Mouse (Mus musculus): ENCODE results near the gene Kiz. TPM values are rescaled to one million over a fixed set of nuclear protein-coding genes. Genes with fewer than 3 reads are reported as not detected.

The Kiz gene
- polyA plus RNA-seq, 1 experiment = 20.6 TPM

- DNase-seq = no peak
- Histone ChIP-seq H3K4me3 (replicated peaks; ENCODE audit: insufficient read depth, low read depth, low read length) (no peak overlapping the region), H3K4me1 (ENCODE audit: control insufficient read depth, insufficient read depth, low read length) (peaks cover 8% of the 10 kb centered on the region), H3K27me3 (ENCODE audit: control insufficient read depth, insufficient read depth, low read length) (no peaks in the 10 kb centered on the region), H3K27ac (ENCODE audit: insufficient read depth, low read length) (no peak overlapping the region)
- WGBS = 87% methylated on average over 3 of the region's 3 CpGs
- no peak for TF ChIP-seq CTCF (IDR thresholded peaks at IDR 0.05; ENCODE audit: borderline replicate concordance, insufficient read depth, low read depth, low read length)
- no peak for TF ChIP-seq POLR2A (IDR thresholded peaks at IDR 0.05; ENCODE audit: borderline replicate concordance, insufficient read depth, low read length)
Observed at GRCm38 (mm10) chr2:146872697-146873096, 17.0 kb downstream of the Kiz start.

GRCm38 (mm10) chr2:146873881-146874441 lies 18.3 kb downstream of the Kiz start:
- no peaks in the 10 kb centered on the region for H3K27me3 ChIP-seq (ENCODE audit: control insufficient read depth, insufficient read depth, low read length)
- TF ChIP-seq POLR2A (IDR thresholded peaks at IDR 0.05; ENCODE audit: borderline replicate concordance, insufficient read depth, low read length) (no peak), CTCF (IDR thresholded peaks at IDR 0.05; ENCODE audit: borderline replicate concordance, insufficient read depth, low read depth, low read length) (no peak)
- WGBS = 36% methylated on average over 7 of the region's 7 CpGs
- peak in 1 of 2 experiments; percentile 28 for DNase-seq
- H3K4me1 ChIP-seq (ENCODE audit: control insufficient read depth, insufficient read depth, low read length) = peaks cover 8% of the 10 kb centered on the region
- no peak overlapping the region for H3K27ac ChIP-seq (ENCODE audit: insufficient read depth, low read length)
- no peak overlapping the region for H3K4me3 ChIP-seq (replicated peaks; ENCODE audit: insufficient read depth, low read depth, low read length)

GRCm38 (mm10) chr2:146877423-146878098 lies 21.9 kb downstream of the Kiz start:
- WGBS = 55% methylated on average over 1 of the region's 1 CpGs
- Histone ChIP-seq H3K4me1 (ENCODE audit: control insufficient read depth, insufficient read depth, low read length) (peaks cover 8% of the 10 kb centered on the region), H3K27me3 (ENCODE audit: control insufficient read depth, insufficient read depth, low read length) (no peaks in the 10 kb centered on the region), H3K27ac (ENCODE audit: insufficient read depth, low read length) (no peak overlapping the region), H3K4me3 (replicated peaks; ENCODE audit: insufficient read depth, low read depth, low read length) (no peak overlapping the region)
- TF ChIP-seq POLR2A (IDR thresholded peaks at IDR 0.05; ENCODE audit: borderline replicate concordance, insufficient read depth, low read length) (no peak), CTCF (IDR thresholded peaks at IDR 0.05; ENCODE audit: borderline replicate concordance, insufficient read depth, low read depth, low read length) (no peak)
- DNase-seq = no peak

- WGBS = 97% methylated on average over 4 of the region's 4 CpGs
- DNase-seq = no peak
- TF ChIP-seq CTCF (IDR thresholded peaks at IDR 0.05; ENCODE audit: borderline replicate concordance, insufficient read depth, low read depth, low read length) (no peak), POLR2A (IDR thresholded peaks at IDR 0.05; ENCODE audit: borderline replicate concordance, insufficient read depth, low read length) (no peak)
- H3K27me3 ChIP-seq (ENCODE audit: control insufficient read depth, insufficient read depth, low read length) = no peaks in the 10 kb centered on the region
- no peak overlapping the region for H3K27ac ChIP-seq (ENCODE audit: insufficient read depth, low read length)
- no peaks in the 10 kb centered on the region for H3K4me1 ChIP-seq (ENCODE audit: control insufficient read depth, insufficient read depth, low read length)
- no peak overlapping the region for H3K4me3 ChIP-seq (replicated peaks; ENCODE audit: insufficient read depth, low read depth, low read length)
Observed at GRCm38 (mm10) chr2:146881623-146882022, 26.0 kb downstream of the Kiz start.

- Histone ChIP-seq H3K4me3 (replicated peaks; ENCODE audit: insufficient read depth, low read depth, low read length) (no peak overlapping the region), H3K27me3 (ENCODE audit: control insufficient read depth, insufficient read depth, low read length) (no peaks in the 10 kb centered on the region), H3K4me1 (ENCODE audit: control insufficient read depth, insufficient read depth, low read length) (no peaks in the 10 kb centered on the region), H3K27ac (ENCODE audit: insufficient read depth, low read length) (no peak overlapping the region)
- WGBS = 49% methylated on average over 8 of the region's 8 CpGs
- DNase-seq = no peak
- TF ChIP-seq CTCF (IDR thresholded peaks at IDR 0.05; ENCODE audit: borderline replicate concordance, insufficient read depth, low read depth, low read length) (no peak), POLR2A (IDR thresholded peaks at IDR 0.05; ENCODE audit: borderline replicate concordance, insufficient read depth, low read length) (no peak)
Observed at GRCm38 (mm10) chr2:146884291-146884855, 28.7 kb downstream of the Kiz start.

GRCm38 (mm10) chr2:146888786-146889414 lies 33.2 kb downstream of the Kiz start:
- no peak overlapping the region for H3K27ac ChIP-seq (ENCODE audit: insufficient read depth, low read length)
- 93% methylated on average over 4 of the region's 4 CpGs for WGBS
- no peak for TF ChIP-seq CTCF (IDR thresholded peaks at IDR 0.05; ENCODE audit: borderline replicate concordance, insufficient read depth, low read depth, low read length)
- no peak for TF ChIP-seq POLR2A (IDR thresholded peaks at IDR 0.05; ENCODE audit: borderline replicate concordance, insufficient read depth, low read length)

GRCm38 (mm10) chr2:146898977-146899376 lies 43.3 kb downstream of the Kiz start:
- no peaks in the 10 kb centered on the region for H3K27me3 ChIP-seq (ENCODE audit: control insufficient read depth, insufficient read depth, low read length)
- TF ChIP-seq CTCF (IDR thresholded peaks at IDR 0.05; ENCODE audit: borderline replicate concordance, insufficient read depth, low read depth, low read length) = no peak
- TF ChIP-seq POLR2A (IDR thresholded peaks at IDR 0.05; ENCODE audit: borderline replicate concordance, insufficient read depth, low read length) = no peak
- H3K4me3 ChIP-seq (replicated peaks; ENCODE audit: insufficient read depth, low read depth, low read length) = no peak overlapping the region
- H3K4me1 ChIP-seq (ENCODE audit: control insufficient read depth, insufficient read depth, low read length) = no peaks in the 10 kb centered on the region
- DNase-seq = no peak
- no peak overlapping the region for H3K27ac ChIP-seq (ENCODE audit: insufficient read depth, low read length)

More at GRCm38 (mm10) chr2:146888786-146889414, 33.2 kb downstream of the Kiz start:
- Histone ChIP-seq H3K4me3 (replicated peaks; ENCODE audit: insufficient read depth, low read depth, low read length) (no peak overlapping the region), H3K4me1 (ENCODE audit: control insufficient read depth, insufficient read depth, low read length) (no peaks in the 10 kb centered on the region), H3K27me3 (ENCODE audit: control insufficient read depth, insufficient read depth, low read length) (no peaks in the 10 kb centered on the region)
- DNase-seq = no peak

Measured in cerebellum, adult 2 months (tissue).